Mouse (Mus musculus): Measurements from ENCODE around the gene Tmem30c. TPM values are rescaled to one million over a fixed set of nuclear protein-coding genes. Genes with fewer than 3 reads are reported as not detected.

Tmem30c gene
- polyA plus RNA-seq, 1 experiment from 2014 or later = 0.10 TPM

- Histone ChIP-seq H3K27ac (ENCODE audit: low read depth, low read length) (no peak overlapping the region), H3K4me3 (ENCODE audit: low read depth, low read length) (no peak overlapping the region), H3K9ac (ENCODE audit: low read depth, low read length) (no peak overlapping the region), H3K27me3 (ENCODE audit: control insufficient read depth, insufficient read depth, low read length) (no peaks in the 10 kb centered on the region), H3K4me2 (no peak overlapping the region), H3K4me1 (ENCODE audit: control insufficient read depth, insufficient read depth, low read length) (peaks cover 13% of the 10 kb centered on the region; the same call in 1 of the 2 replicates), H3K36me3 (ENCODE audit: control insufficient read depth, insufficient read depth, low read length) (no peaks in the 10 kb centered on the region), H3K9me3 (replicated peaks; ENCODE audit: control insufficient read depth, low read length) (no peaks in the 10 kb centered on the region)
- ATAC-seq (replicated peaks; ENCODE audit: insufficient number of reproducible peaks, low FRiP score, low TSS enrichment) = no peak
- WGBS (ENCODE audit: insufficient replicate concordance) = 51% methylated on average over 6 of the region's 6 CpGs
Observed at GRCm38 (mm10) chr16:57305463-57305862, 12.8 kb upstream of the Tmem30c start.

- 57% methylated on average over 19 of the region's 19 CpGs for WGBS (ENCODE audit: insufficient replicate concordance)
- Histone ChIP-seq H3K9me3 (replicated peaks; ENCODE audit: control insufficient read depth, low read length) (no peaks in the 10 kb centered on the region), H3K27ac (ENCODE audit: low read depth, low read length) (no peak overlapping the region), H3K4me1 (ENCODE audit: control insufficient read depth, insufficient read depth, low read length) (peaks cover 13% of the 10 kb centered on the region; the same call in 1 of the 2 replicates), H3K4me2 (no peak overlapping the region), H3K36me3 (ENCODE audit: control insufficient read depth, insufficient read depth, low read length) (no peaks in the 10 kb centered on the region), H3K4me3 (ENCODE audit: low read depth, low read length) (no peak overlapping the region), H3K27me3 (ENCODE audit: control insufficient read depth, insufficient read depth, low read length) (no peaks in the 10 kb centered on the region), H3K9ac (ENCODE audit: low read depth, low read length) (0 out of 2 replicates have a peak overlapping the region, but pooled peaks have one; percentile 16)
- no peak for ATAC-seq (replicated peaks; ENCODE audit: insufficient number of reproducible peaks, low FRiP score, low TSS enrichment)
Observed at GRCm38 (mm10) chr16:57303716-57304115, 11.1 kb upstream of the Tmem30c start.

GRCm38 (mm10) chr16:57302792-57303698 is 10.4 kb upstream of the Tmem30c start:
- H3K4me2 ChIP-seq = no peak overlapping the region
- WGBS (ENCODE audit: insufficient replicate concordance) = 79% methylated on average over 25 of the region's 25 CpGs
- ATAC-seq (replicated peaks; ENCODE audit: insufficient number of reproducible peaks, low FRiP score, low TSS enrichment) = no peak

GRCm38 (mm10) chr16:57301512-57302115 is 8.9 kb upstream of the Tmem30c start:
- H3K9me3 ChIP-seq (replicated peaks; ENCODE audit: control insufficient read depth, low read length) = no peaks in the 10 kb centered on the region
- 0 out of 2 replicates have a peak, but pooled peaks have one; percentile 26 for ATAC-seq (replicated peaks; ENCODE audit: insufficient number of reproducible peaks, low FRiP score, low TSS enrichment)
- H3K4me2 ChIP-seq = no peak overlapping the region
- H3K27me3 ChIP-seq (ENCODE audit: control insufficient read depth, insufficient read depth, low read length) = no peaks in the 10 kb centered on the region
- H3K4me1 ChIP-seq (ENCODE audit: control insufficient read depth, insufficient read depth, low read length) = peaks cover 10% of the 10 kb centered on the region; the same call in 1 of the 2 replicates
- no peaks in the 10 kb centered on the region for H3K36me3 ChIP-seq (ENCODE audit: control insufficient read depth, insufficient read depth, low read length)
- no peak overlapping the region for H3K4me3 ChIP-seq (ENCODE audit: low read depth, low read length)
- 66% methylated on average over 9 of the region's 9 CpGs for WGBS (ENCODE audit: insufficient replicate concordance)
- no peak overlapping the region for H3K27ac ChIP-seq (ENCODE audit: low read depth, low read length)
- no peak overlapping the region for H3K9ac ChIP-seq (ENCODE audit: low read depth, low read length)

More at GRCm38 (mm10) chr16:57302792-57303698, 10.4 kb upstream of the Tmem30c start:
- H3K4me1 ChIP-seq (ENCODE audit: control insufficient read depth, insufficient read depth, low read length) = peaks cover 13% of the 10 kb centered on the region; the same call in 1 of the 2 replicates
- H3K9me3 ChIP-seq (replicated peaks; ENCODE audit: control insufficient read depth, low read length) = no peaks in the 10 kb centered on the region
- no peak overlapping the region for H3K27ac ChIP-seq (ENCODE audit: low read depth, low read length)
- H3K4me3 ChIP-seq (ENCODE audit: low read depth, low read length) = no peak overlapping the region
- no peaks in the 10 kb centered on the region for H3K36me3 ChIP-seq (ENCODE audit: control insufficient read depth, insufficient read depth, low read length)
- no peaks in the 10 kb centered on the region for H3K27me3 ChIP-seq (ENCODE audit: control insufficient read depth, insufficient read depth, low read length)
- no peak overlapping the region for H3K9ac ChIP-seq (ENCODE audit: low read depth, low read length)

- no peak overlapping the region for H3K9ac ChIP-seq (ENCODE audit: low read depth, low read length)
- no peak overlapping the region for H3K4me2 ChIP-seq
- no peak for ATAC-seq (replicated peaks; ENCODE audit: insufficient number of reproducible peaks, low FRiP score, low TSS enrichment)
- WGBS (ENCODE audit: insufficient replicate concordance) = 81% methylated on average over 10 of the region's 10 CpGs
- H3K4me3 ChIP-seq (ENCODE audit: low read depth, low read length) = no peak overlapping the region
- H3K36me3 ChIP-seq (ENCODE audit: control insufficient read depth, insufficient read depth, low read length) = no peaks in the 10 kb centered on the region
- H3K27ac ChIP-seq (ENCODE audit: low read depth, low read length) = no peak overlapping the region
- no peaks in the 10 kb centered on the region for H3K4me1 ChIP-seq (ENCODE audit: control insufficient read depth, insufficient read depth, low read length)
- no peaks in the 10 kb centered on the region for H3K9me3 ChIP-seq (replicated peaks; ENCODE audit: control insufficient read depth, low read length)
- H3K27me3 ChIP-seq (ENCODE audit: control insufficient read depth, insufficient read depth, low read length) = no peaks in the 10 kb centered on the region
Observed at GRCm38 (mm10) chr16:57295216-57295934, 2.7 kb upstream of the Tmem30c start.

GRCm38 (mm10) chr16:57292296-57292695 is 369 bp downstream of the Tmem30c start:
- ATAC-seq (replicated peaks; ENCODE audit: insufficient number of reproducible peaks, low FRiP score, low TSS enrichment) = no peak
- no peaks in the 10 kb centered on the region for H3K36me3 ChIP-seq (ENCODE audit: control insufficient read depth, insufficient read depth, low read length)
- no peaks in the 10 kb centered on the region for H3K9me3 ChIP-seq (replicated peaks; ENCODE audit: control insufficient read depth, low read length)
- H3K27me3 ChIP-seq (ENCODE audit: control insufficient read depth, insufficient read depth, low read length) = no peaks in the 10 kb centered on the region
- WGBS (ENCODE audit: insufficient replicate concordance) = 33% methylated on average over 4 of the region's 4 CpGs
- no peaks in the 10 kb centered on the region for H3K4me1 ChIP-seq (ENCODE audit: control insufficient read depth, insufficient read depth, low read length)
- H3K27ac ChIP-seq (ENCODE audit: low read depth, low read length) = no peak overlapping the region
- no peak overlapping the region for H3K4me3 ChIP-seq (ENCODE audit: low read depth, low read length)
- no peak overlapping the region for H3K9ac ChIP-seq (ENCODE audit: low read depth, low read length)
- no peak overlapping the region for H3K4me2 ChIP-seq

GRCm38 (mm10) chr16:57291696-57292095 is 969 bp downstream of the Tmem30c start:
- Histone ChIP-seq H3K4me3 (ENCODE audit: low read depth, low read length) (no peak overlapping the region), H3K4me1 (ENCODE audit: control insufficient read depth, insufficient read depth, low read length) (no peaks in the 10 kb centered on the region), H3K27ac (ENCODE audit: low read depth, low read length) (no peak overlapping the region), H3K27me3 (ENCODE audit: control insufficient read depth, insufficient read depth, low read length) (no peaks in the 10 kb centered on the region), H3K9me3 (replicated peaks; ENCODE audit: control insufficient read depth, low read length) (no peaks in the 10 kb centered on the region), H3K36me3 (ENCODE audit: control insufficient read depth, insufficient read depth, low read length) (no peaks in the 10 kb centered on the region), H3K9ac (ENCODE audit: low read depth, low read length) (no peak overlapping the region), H3K4me2 (no peak overlapping the region)
- WGBS (ENCODE audit: insufficient replicate concordance) = 87% methylated on average over 5 of the region's 5 CpGs
- ATAC-seq (replicated peaks; ENCODE audit: insufficient number of reproducible peaks, low FRiP score, low TSS enrichment) = no peak

- Histone ChIP-seq H3K27ac (ENCODE audit: low read depth, low read length) (no peak overlapping the region), H3K9ac (ENCODE audit: low read depth, low read length) (no peak overlapping the region), H3K4me1 (ENCODE audit: control insufficient read depth, insufficient read depth, low read length) (no peaks in the 10 kb centered on the region), H3K4me3 (ENCODE audit: low read depth, low read length) (no peak overlapping the region), H3K4me2 (no peak overlapping the region), H3K36me3 (ENCODE audit: control insufficient read depth, insufficient read depth, low read length) (no peaks in the 10 kb centered on the region), H3K27me3 (ENCODE audit: control insufficient read depth, insufficient read depth, low read length) (no peaks in the 10 kb centered on the region), H3K9me3 (replicated peaks; ENCODE audit: control insufficient read depth, low read length) (no peaks in the 10 kb centered on the region)
- 79% methylated on average over 8 of the region's 8 CpGs for WGBS (ENCODE audit: insufficient replicate concordance)
- ATAC-seq (replicated peaks; ENCODE audit: insufficient number of reproducible peaks, low FRiP score, low TSS enrichment) = no peak
Observed at GRCm38 (mm10) chr16:57281417-57281816, 11.2 kb downstream of the Tmem30c start.

Measured in heart, embryonic 11.5 days (tissue).